Mouse (Mus musculus): ENCODE data around the gene Cdv3. TPM values are rescaled to one million over a fixed set of nuclear protein-coding genes. Genes with fewer than 3 reads are reported as not detected.
A peak's percentile ranks its signal among the peaks of the same experiment; 100 is the strongest.
"Not testable (repeated sequence)": the region's sequence is repeated elsewhere in the genome, so short reads cannot be mapped to it uniquely, and the experiment has no call there.

Gene Cdv3
- polyA plus RNA-seq, 1 experiment from 2014 or later: 89.9 TPM

DNA sequence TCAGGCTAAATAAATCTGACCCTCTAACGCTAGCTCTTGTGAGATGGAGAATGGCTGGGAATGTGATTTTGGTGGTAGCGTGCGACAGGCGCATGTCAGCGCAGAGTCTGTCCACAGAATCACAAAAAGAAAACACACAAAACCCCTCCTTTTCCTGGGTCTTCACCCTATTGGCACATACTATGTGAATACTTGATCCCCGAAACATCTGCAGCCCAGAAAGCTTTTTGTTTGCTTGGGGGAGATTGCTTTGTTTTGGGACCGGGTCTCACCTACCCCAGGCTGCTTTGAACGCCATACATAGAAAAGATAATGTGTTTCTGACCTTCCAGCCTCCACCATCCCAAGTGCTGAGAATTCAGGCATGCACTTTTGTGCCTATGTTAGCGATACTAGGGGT is 716 bp upstream of the Cdv3 start:
- 0 out of 2 replicates have a peak, but pooled peaks have one; percentile 0 for ATAC-seq (ENCODE audit: low FRiP score)
- peak overlapping the region; percentile 63 for H3K4me2 ChIP-seq
- peaks cover 28% of the 10 kb centered on the region for H3K4me1 ChIP-seq
- WGBS: 65% methylated on average over 9 of the region's 9 CpGs
- H3K9me3 ChIP-seq (replicated peaks): no peaks in the 10 kb centered on the region
- no peaks in the 10 kb centered on the region for H3K36me3 ChIP-seq
- no peaks in the 10 kb centered on the region for H3K27me3 ChIP-seq (replicated peaks)
- H3K4me3 ChIP-seq (replicated peaks): peak overlapping the region; percentile 91
- peak overlapping the region; percentile 81 for H3K27ac ChIP-seq (replicated peaks)
- H3K9ac ChIP-seq (replicated peaks): peak overlapping the region; percentile 34; the same call in 1 of the 2 replicates

DNA sequence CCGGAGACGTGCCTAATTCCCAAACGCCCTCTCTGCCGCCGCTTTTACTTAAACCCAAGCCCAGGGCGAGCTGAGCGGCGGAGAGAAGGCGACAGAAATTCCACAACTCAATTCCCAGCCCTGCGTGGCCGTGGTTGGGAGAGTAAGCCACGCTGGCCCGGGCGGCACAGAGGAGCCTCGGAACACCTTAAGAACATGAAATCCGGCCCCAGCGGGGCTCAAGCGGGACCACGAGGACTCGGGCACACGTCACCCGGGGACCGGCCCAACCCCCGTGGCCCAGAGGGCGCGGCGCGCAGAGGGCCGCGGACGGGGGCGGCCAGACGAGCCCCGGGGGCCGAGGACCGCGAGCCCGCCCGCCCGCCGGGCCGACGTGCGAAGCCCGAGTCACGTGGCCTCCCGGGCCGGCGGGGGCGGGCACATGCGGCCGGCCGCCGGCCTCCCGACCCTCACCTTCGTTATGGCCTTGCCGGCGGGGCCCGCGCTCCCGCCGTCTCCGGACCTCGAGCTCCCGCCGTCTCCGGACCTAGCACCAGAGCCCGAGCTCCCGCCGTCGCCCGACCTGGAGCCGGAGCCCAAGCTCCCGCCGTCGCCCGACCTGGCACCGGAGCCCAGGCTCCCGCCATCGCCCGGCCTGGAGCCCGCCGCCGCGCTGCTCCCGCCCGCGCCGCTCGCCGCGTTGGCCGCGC is 895 bp downstream of the Cdv3 start:
- Histone ChIP-seq H3K4me2 (peak overlapping the region; percentile 80), H3K9me3 (replicated peaks) (no peaks in the 10 kb centered on the region), H3K27me3 (replicated peaks) (no peaks in the 10 kb centered on the region), H3K4me1 (peaks cover 30% of the 10 kb centered on the region), H3K36me3 (no peaks in the 10 kb centered on the region), H3K9ac (replicated peaks) (peak overlapping the region; percentile 93), H3K4me3 (replicated peaks) (peak overlapping the region; percentile 91), H3K27ac (replicated peaks) (peak overlapping the region; percentile 97)
- 4% methylated on average over 84 of the region's 94 CpGs for WGBS
- peak; percentile 43 for ATAC-seq (ENCODE audit: low FRiP score)

DNA sequence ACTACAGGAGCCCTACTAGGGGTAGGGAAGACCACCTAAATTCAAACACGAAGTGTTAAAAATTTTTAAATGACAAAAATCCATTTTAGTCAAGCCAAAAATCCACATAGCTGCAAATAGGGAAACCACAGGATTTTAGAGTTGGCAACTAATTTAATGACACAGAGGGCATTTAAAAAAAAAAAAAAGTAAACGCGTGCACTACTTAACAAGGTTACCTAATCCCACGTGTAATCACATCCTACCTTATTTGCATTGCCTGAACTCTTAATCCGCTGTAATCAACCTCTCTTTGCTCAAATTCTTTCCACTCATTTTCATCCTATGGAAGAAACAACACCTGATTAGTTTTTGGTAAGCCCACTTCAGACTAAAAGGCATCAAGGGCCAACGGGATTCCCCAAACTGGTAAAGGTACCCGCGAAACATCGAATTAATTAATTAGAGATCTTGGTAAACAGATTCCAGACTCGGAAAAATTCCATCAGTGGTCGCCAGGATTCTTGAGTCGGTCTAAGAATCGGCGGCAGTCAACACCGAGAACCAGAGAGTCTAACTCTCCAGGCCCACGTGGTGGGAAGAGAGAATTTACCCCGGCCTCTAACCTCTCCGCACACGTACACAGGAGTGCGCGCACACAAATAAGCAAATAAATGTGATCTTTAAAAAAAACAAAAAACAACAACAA is 1.8 kb downstream of the Cdv3 start:
- Histone ChIP-seq H3K4me3 (replicated peaks) (peak overlapping the region; percentile 91), H3K27ac (replicated peaks) (peak overlapping the region; percentile 97; the same call in 1 of the 2 replicates), H3K27me3 (replicated peaks) (no peaks in the 10 kb centered on the region), H3K9me3 (replicated peaks) (no peaks in the 10 kb centered on the region), H3K4me1 (peaks cover 30% of the 10 kb centered on the region), H3K4me2 (peak overlapping the region; percentile 80), H3K9ac (replicated peaks) (peak overlapping the region; percentile 93), H3K36me3 (0 out of 2 replicates have a peak, but pooled peaks cover 7% of the 10 kb centered on the region)
- 2% methylated on average over 21 of the region's 21 CpGs for WGBS
- no peak for ATAC-seq (ENCODE audit: low FRiP score)

- Histone ChIP-seq H3K4me2 (peak overlapping the region; percentile 80), H3K27me3 (replicated peaks) (no peaks in the 10 kb centered on the region), H3K4me1 (peaks cover 30% of the 10 kb centered on the region), H3K27ac (replicated peaks) (no peak overlapping the region), H3K4me3 (replicated peaks) (peak overlapping the region; percentile 91; the same call in 1 of the 2 replicates), H3K36me3 (peaks cover 12% of the 10 kb centered on the region), H3K9me3 (replicated peaks) (no peaks in the 10 kb centered on the region), H3K9ac (replicated peaks) (no peak overlapping the region)
- WGBS: 79% methylated on average over 6 of the region's 6 CpGs
- ATAC-seq (ENCODE audit: low FRiP score): no peak
These were observed 2.6 kb downstream of the Cdv3 start for GRCm38 (mm10) chr9:103363088-103363487.

DNA sequence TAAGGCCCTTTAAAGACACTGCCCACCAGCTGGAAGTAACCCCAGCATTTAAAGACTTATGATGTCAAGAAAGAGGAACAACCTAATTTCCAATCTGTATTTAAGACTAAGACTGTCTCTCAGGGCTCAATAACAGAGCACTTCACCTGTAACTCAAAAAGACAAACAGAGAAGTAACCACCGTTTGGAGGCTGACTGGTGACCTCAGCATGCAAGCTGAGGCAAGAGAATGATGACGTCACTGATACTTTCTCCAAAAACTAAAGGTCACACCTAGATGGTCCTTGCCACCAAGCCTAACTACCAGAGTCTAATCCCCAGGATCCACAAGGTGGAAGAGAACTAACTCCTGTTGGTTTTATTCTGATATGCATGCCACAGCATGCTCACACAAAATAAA is 5.0 kb downstream of the Cdv3 start:
- Histone ChIP-seq H3K4me1 (peaks cover 18% of the 10 kb centered on the region), H3K4me2 (no peak overlapping the region), H3K27me3 (replicated peaks) (no peaks in the 10 kb centered on the region), H3K9ac (replicated peaks) (no peak overlapping the region), H3K36me3 (peaks cover 28% of the 10 kb centered on the region), H3K9me3 (replicated peaks) (no peaks in the 10 kb centered on the region), H3K27ac (replicated peaks) (no peak overlapping the region), H3K4me3 (replicated peaks) (no peak overlapping the region)
- ATAC-seq (ENCODE audit: low FRiP score): no peak
- 79% methylated on average over 2 of the region's 2 CpGs for WGBS

DNA sequence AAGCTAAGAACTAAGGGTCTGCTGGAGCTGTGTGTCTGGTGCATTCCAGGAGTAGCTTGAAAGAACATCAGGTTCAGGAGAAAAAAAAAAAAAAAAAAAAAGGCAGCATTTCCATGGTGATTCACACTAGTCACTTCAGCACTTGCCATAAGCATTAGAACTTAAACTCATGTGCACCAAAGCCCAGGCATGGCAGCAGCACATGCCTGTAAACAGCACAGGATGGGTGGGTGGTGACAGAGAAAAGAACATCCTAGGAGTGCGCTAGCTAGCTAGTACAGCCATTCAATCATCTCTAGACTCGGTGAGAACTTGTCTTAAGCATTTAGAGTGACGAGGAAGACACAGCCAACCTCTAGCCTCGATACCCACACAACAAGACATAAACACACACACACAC is 7.1 kb downstream of the Cdv3 start:
- no peak overlapping the region for H3K4me2 ChIP-seq
- no peak overlapping the region for H3K27ac ChIP-seq (replicated peaks)
- H3K9ac ChIP-seq (replicated peaks): no peak overlapping the region
- no peak for ATAC-seq (ENCODE audit: low FRiP score)
- 90% methylated on average over 4 of the region's 4 CpGs for WGBS
- H3K4me1 ChIP-seq: peaks cover 13% of the 10 kb centered on the region
- no peaks in the 10 kb centered on the region for H3K9me3 ChIP-seq (replicated peaks)
- H3K36me3 ChIP-seq: peaks cover 28% of the 10 kb centered on the region
- H3K27me3 ChIP-seq (replicated peaks): no peaks in the 10 kb centered on the region
- H3K4me3 ChIP-seq (replicated peaks): no peak overlapping the region

DNA sequence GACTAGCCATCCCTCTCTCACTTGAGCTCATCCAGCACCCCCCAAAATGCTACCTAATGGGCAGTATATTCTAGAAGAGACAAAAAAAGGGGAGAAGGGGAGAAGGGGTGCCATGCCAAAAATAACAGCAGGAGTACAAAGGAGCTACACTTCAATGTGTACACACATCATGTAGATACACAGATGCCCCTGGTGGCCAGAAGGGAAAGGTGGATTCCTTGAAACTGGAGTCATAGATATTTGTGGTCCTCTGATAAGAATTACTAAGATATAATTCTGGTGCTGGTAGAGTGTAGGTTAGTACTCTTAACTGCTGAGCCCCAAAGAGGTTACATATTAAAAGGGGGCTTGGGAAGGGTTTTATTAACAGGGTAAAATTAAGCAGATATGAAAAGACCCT is 7.7 kb downstream of the Cdv3 start:
- Histone ChIP-seq H3K4me1 (peaks cover 7% of the 10 kb centered on the region; the same call in 1 of the 2 replicates), H3K27me3 (replicated peaks) (no peaks in the 10 kb centered on the region), H3K9ac (replicated peaks) (no peak overlapping the region), H3K4me3 (replicated peaks) (no peak overlapping the region), H3K4me2 (no peak overlapping the region), H3K9me3 (replicated peaks) (no peaks in the 10 kb centered on the region), H3K27ac (replicated peaks) (no peak overlapping the region), H3K36me3 (peaks cover 28% of the 10 kb centered on the region)
- no peak for ATAC-seq (ENCODE audit: low FRiP score)

DNA sequence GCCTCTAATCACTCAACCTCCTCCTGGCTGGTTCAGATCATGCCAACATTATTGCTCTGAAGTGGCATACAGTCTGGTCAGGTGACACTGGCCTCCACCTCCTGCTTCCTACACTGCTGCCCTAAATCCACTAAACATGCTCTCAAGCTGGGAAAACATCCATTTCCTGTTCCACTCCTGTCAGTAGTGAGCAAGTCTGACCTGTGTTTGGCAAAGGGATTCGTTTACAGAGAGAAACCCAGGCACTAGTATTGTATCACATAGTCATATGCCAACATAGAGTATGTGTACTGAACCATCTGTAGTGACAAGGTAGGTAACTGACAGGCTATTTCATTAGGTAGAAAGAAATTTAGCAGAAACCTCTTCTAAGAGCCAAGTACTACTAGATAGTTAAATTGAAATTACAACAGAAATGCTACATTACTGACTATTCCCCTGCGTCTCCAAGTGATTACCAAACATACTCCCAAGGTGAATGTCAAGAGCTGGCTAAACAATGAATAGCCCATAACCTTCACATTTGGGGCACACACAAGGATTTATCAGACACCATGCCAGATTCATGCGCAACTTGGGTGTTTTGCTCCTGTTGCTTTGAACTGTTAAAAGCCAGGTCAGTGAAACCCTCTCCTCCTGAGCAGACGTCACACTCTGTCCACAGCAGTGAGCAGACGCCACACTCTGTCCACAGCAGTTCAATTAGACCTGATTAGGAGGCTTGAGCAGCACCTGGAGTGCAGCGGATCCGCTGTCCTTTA is 12.0 kb downstream of the Cdv3 start:
- not testable (repeated sequence) for ATAC-seq (ENCODE audit: low FRiP score); H3K27ac ChIP-seq (replicated peaks)
- H3K36me3 ChIP-seq: peaks cover 33% of the 10 kb centered on the region

GRCm38 (mm10) chr9:103348791-103349190 is 16.8 kb downstream of the Cdv3 start:
- Histone ChIP-seq H3K27ac (replicated peaks) (no peak overlapping the region), H3K9me3 (replicated peaks) (no peaks in the 10 kb centered on the region), H3K4me2 (no peak overlapping the region), H3K4me3 (replicated peaks) (no peak overlapping the region), H3K4me1 (no peaks in the 10 kb centered on the region), H3K27me3 (replicated peaks) (no peaks in the 10 kb centered on the region), H3K9ac (replicated peaks) (no peak overlapping the region), H3K36me3 (peaks cover 17% of the 10 kb centered on the region)
- no peak for ATAC-seq (ENCODE audit: low FRiP score)

More for the DNA sequence above, 12.0 kb downstream of the Cdv3 start:
- not testable (repeated sequence) for H3K4me2 ChIP-seq; H3K4me1 ChIP-seq; H3K9me3 ChIP-seq (replicated peaks); H3K4me3 ChIP-seq (replicated peaks); H3K27me3 ChIP-seq (replicated peaks); H3K9ac ChIP-seq (replicated peaks)
- 88% methylated on average over 7 of the region's 7 CpGs for WGBS

GRCm38 (mm10) chr9:103347996-103348490 is 17.6 kb downstream of the Cdv3 start:
- H3K36me3 ChIP-seq: peaks cover 23% of the 10 kb centered on the region
- 69% methylated on average over 1 of the region's 1 CpGs for WGBS
- H3K4me3 ChIP-seq (replicated peaks): no peak overlapping the region
- no peaks in the 10 kb centered on the region for H3K27me3 ChIP-seq (replicated peaks)
- no peaks in the 10 kb centered on the region for H3K9me3 ChIP-seq (replicated peaks)
- no peak overlapping the region for H3K27ac ChIP-seq (replicated peaks)
- no peak overlapping the region for H3K9ac ChIP-seq (replicated peaks)
- ATAC-seq (ENCODE audit: low FRiP score): no peak
- no peaks in the 10 kb centered on the region for H3K4me1 ChIP-seq
- no peak overlapping the region for H3K4me2 ChIP-seq

DNA sequence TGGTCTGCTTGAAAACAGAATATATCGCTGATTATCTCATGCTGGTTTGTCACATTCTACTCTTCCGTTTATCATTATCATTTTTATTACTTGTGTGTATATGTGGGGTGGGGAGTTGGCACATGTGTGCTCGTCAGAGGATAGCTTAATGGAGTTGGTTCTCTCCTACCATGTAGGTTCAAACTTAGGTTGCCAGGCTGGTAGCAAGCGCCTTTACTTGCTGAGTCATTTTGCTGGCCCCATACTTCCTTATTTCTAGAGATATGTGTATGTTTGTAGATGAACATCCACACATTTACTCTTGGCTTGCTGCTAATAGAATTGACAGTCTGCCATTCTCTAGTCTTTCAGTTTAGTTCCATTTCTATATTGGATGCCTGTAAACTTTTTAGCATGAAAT is 18.6 kb downstream of the Cdv3 start:
- 87% methylated on average over 4 of the region's 4 CpGs for WGBS

More for the DNA sequence above, 18.6 kb downstream of the Cdv3 start:
- Histone ChIP-seq H3K4me1 (no peaks in the 10 kb centered on the region), H3K27me3 (replicated peaks) (no peaks in the 10 kb centered on the region), H3K4me2 (no peak overlapping the region), H3K27ac (replicated peaks) (no peak overlapping the region), H3K9me3 (replicated peaks) (no peaks in the 10 kb centered on the region), H3K36me3 (peaks cover 26% of the 10 kb centered on the region), H3K4me3 (replicated peaks) (no peak overlapping the region), H3K9ac (replicated peaks) (no peak overlapping the region)
- ATAC-seq (ENCODE audit: low FRiP score): no peak

All from neural tube, embryonic 15.5 days (tissue).